Mouse (Mus musculus): Measurements from ENCODE around the gene Cnp.

DNA sequence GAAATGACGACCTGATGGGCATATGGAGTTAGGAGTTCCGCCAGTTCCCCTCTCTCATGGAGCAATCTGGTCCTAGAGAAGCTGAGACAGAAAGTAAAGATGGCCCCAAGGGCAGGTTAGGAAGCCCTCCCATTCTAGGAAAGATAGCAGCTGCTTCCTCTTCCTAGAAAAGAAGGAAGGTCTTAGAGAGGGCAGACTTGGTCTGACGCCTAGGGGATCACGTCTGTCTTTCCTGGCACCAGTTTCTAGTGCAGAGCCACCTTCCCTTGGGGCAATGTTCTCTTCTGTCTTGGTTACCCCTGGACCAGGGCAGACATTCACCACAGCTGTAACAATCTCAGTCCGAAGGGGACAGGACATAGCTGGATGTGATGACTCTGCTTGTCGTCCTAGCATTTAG is 26.6 kb upstream of the Cnp start:
- no peak for TF ChIP-seq CTCF (IDR thresholded peaks at IDR 0.05; ENCODE audit: low read depth, low read length)
- no peak for TF ChIP-seq POLR2AphosphoS5 (IDR thresholded peaks at IDR 0.05; ENCODE audit: insufficient replicate concordance, low read depth, low read length)
- TF ChIP-seq GATA1 (IDR thresholded peaks at IDR 0.05; ENCODE audit: borderline replicate concordance, low read length) = no peak
- TF ChIP-seq TAL1 (conservative IDR thresholded peaks at IDR 0.05; ENCODE audit: low read depth, low read length) = no peak
